ENCODE assay signal across 7 mouse cellular contexts in genomic region chr4:149979819-149980308, GRCm38 (mm10). TPM values are rescaled to one million over a fixed set of nuclear protein-coding genes. Genes with fewer than 3 reads are reported as not detected.
DNase-seq lines count a peak whose midpoint lies in the region; ATAC-seq lines count a peak whose summit lies in the region.

No protein-coding gene starts in this region.

- no peaks in the 10 kb centered on the region for H3K9me3 ChIP-seq in intestine, embryonic 14.5 days (ENCODE audit: control insufficient read depth, low read length)

- intact Hi-C loops in left cerebral cortex, postnatal 14 days (cut with DNase I), result no loop called here

- no peak overlapping the region for H3K9ac ChIP-seq in intestine, embryonic 14.5 days (ENCODE audit: low read length)

- no peak overlapping the region for H3K4me3 ChIP-seq in intestine, embryonic 14.5 days (ENCODE audit: low read depth, low read length)

- peak; percentile 86 to 87 for DNase-seq in adrenal gland, adult 18-20 months (ENCODE audit: low spot score in 2 of 2)
- DNase-seq in embryo, embryonic 10 days (ENCODE audit: low spot score), result peak; percentile 89
- DNase-seq in gastrocnemius, postnatal 25 days, result peak; percentile 56
- peak; percentile 97 for DNase-seq in intestine, embryonic 14.5 days (ENCODE audit: low spot score)
- peak; percentile 91 to 93 for DNase-seq in left cerebral cortex, postnatal 14 days (ENCODE audit: low spot score in 2 of 2)
- peak; percentile 87 for DNase-seq in mesoderm, embryonic 11.5 days (ENCODE audit: low read depth, low spot score)
- DNase-seq in right cerebral cortex, postnatal 36 days (ENCODE audit: low spot score in 2 of 2), result peak; percentile 76 to 79

- ATAC-seq in intestine, embryonic 14.5 days (replicated peaks; ENCODE audit: low FRiP score, low TSS enrichment, low read depth), result peak; percentile 51

- H3K36me3 ChIP-seq in intestine, embryonic 14.5 days (ENCODE audit: control insufficient read depth, insufficient read depth, low read length), result peaks cover 11% of the 10 kb centered on the region; the same call in 1 of the 2 replicates

- WGBS in intestine, embryonic 14.5 days, result 7% methylated on average over 12 of the region's 12 CpGs

- no peak overlapping the region for H3K27ac ChIP-seq in intestine, embryonic 14.5 days (ENCODE audit: low read depth)

- H3K4me2 ChIP-seq in intestine, embryonic 14.5 days (ENCODE audit: low read length), result peak overlapping the region; percentile 28; the same call in 1 of the 2 replicates

- no peaks in the 10 kb centered on the region for H3K27me3 ChIP-seq in intestine, embryonic 14.5 days (replicated peaks; ENCODE audit: control insufficient read depth, insufficient read depth, low read length)

- peaks cover 12% of the 10 kb centered on the region for H3K4me1 ChIP-seq in intestine, embryonic 14.5 days (replicated peaks; ENCODE audit: control insufficient read depth, insufficient read depth, low read length)

RNA-seq across cellular contexts. Expression of gene Spsb1, which starts 25.0 kb away (rescaled TPM):
- 10 to 100 TPM; 19.5 to 22.1 TPM for total RNA-seq in adrenal gland, adult 18-20 months (2021)
- 1 to 10 TPM; 5.2 to 8.2 TPM for total RNA-seq in gastrocnemius, postnatal 25 days (2021)
- 17.0 and 19.9 TPM in 2 replicates for polyA plus RNA-seq in intestine, embryonic 14.5 days (2014; fragmentation: Nextera tagmentation; extraction: Ambion mirVana)
- 10 to 100 TPM; 17.7 to 19.6 TPM for total RNA-seq in left cerebral cortex, postnatal 14 days (2021)

RNA-seq across cellular contexts. Expression of gene H6pd, which starts 29.0 kb away (rescaled TPM):
- 100 to 1,000 TPM; 122 to 137 TPM for total RNA-seq in adrenal gland, adult 18-20 months (2021)
- total RNA-seq in gastrocnemius, postnatal 25 days (2021), result 10 to 100 TPM; 43.2 to 49.2 TPM
- polyA plus RNA-seq in intestine, embryonic 14.5 days (2014; fragmentation: Nextera tagmentation; extraction: Ambion mirVana), result 11.9 and 14.0 TPM in 2 replicates
- total RNA-seq in left cerebral cortex, postnatal 14 days (2021), result 10 to 100 TPM; 11.4 to 14.2 TPM
